Mouse (Mus musculus) bone marrow macrophage, adult 2 months (primary cell): ENCODE measurements around the gene Apold1.

Experiments used
- CTCF ChIP-seq: IDR thresholded peaks from 2 replicates; pipeline ENCODE4 v1.5.1; 2012; ENCODE audit warnings: low read depth, mild to moderate bottlenecking, low read length, moderate library complexity
- POLR2A ChIP-seq: IDR thresholded peaks from 2 replicates; pipeline ENCODE4 v1.6.1; 2012; ENCODE audit warnings: mild to moderate bottlenecking, low read depth, low read length, borderline replicate concordance

DNA sequence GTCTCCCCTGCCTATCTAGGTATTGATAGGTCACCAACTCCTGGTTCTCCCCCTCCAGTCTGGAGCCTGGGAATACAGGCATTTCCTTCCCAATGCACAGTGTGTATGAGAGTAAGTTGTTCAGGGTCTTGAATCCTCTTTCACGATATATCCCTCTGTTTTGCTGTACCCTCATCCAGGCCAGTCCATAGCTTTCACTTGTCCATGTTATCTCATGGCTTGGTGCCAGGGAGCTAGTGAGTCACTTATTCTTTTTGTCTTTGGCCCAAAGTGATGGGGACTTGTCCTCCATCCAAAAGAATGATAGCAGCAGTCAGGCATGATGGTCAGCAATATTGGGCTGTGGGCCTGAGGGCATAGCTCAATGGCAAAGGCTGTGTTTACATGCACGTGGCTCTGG lies 45.2 kb downstream of the Apold1 start:
- TF ChIP-seq POLR2A (no peak), CTCF (no peak)
